In the genomic region with DNA sequence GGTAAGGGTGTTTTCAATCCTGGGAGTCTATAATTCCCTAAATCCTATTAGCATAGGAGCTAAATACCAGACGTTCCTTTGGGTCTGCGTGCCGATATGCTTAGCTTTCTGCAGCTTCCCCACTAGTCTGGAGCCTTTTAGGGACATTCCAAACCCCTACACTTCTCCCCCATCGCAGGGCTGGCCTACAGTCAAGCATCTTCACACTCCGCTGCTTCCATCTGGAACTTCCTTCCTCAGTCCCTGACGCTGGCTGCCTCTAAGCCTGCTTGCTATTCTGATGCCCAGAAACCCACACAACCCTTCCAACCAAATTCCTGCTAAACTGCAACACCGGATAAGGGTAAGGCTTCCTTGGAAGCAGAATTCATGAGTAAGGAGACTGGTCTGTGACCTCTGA, we compare ENCODE assay signal across 10 mouse cellular contexts. TPM values are rescaled to one million over a fixed set of nuclear protein-coding genes. Genes with fewer than 3 reads are reported as not detected.
DNase-seq lines count a peak whose midpoint lies in the region; ATAC-seq and TF ChIP-seq lines count a peak whose summit lies in the region.
"Had no signal": no experiment of that assay in that cellular context is flagged by ENCODE, and none has a peak within 500 bp of the region (broad histone marks: within the 10 kb centered on the region; RNA-seq: fewer than 3 reads in every experiment).

No protein-coding gene starts in this region.

- no peak overlapping the region for H3K4me2 ChIP-seq in forebrain, postnatal 0 days (ENCODE audit: low read depth)
- H3K4me2 ChIP-seq in midbrain, embryonic 11.5 days: no peak overlapping the region

- peak; percentile 94 for ATAC-seq in forebrain, postnatal 0 days
- ATAC-seq in midbrain, embryonic 11.5 days (ENCODE audit: low FRiP score): no peak

- no peak overlapping the region for H3K9ac ChIP-seq in forebrain, postnatal 0 days
- H3K9ac ChIP-seq in midbrain, embryonic 11.5 days (ENCODE audit: low read length): no peak overlapping the region

- no peaks in the 10 kb centered on the region for H3K4me1 ChIP-seq in forebrain, postnatal 0 days (ENCODE audit: insufficient read depth)
- no peaks in the 10 kb centered on the region for H3K4me1 ChIP-seq in midbrain, embryonic 11.5 days (ENCODE audit: control insufficient read depth, insufficient read depth, low read length)

- no peaks in the 10 kb centered on the region for H3K27me3 ChIP-seq in forebrain, postnatal 0 days (ENCODE audit: insufficient read depth, low read length)
- no peaks in the 10 kb centered on the region for H3K27me3 ChIP-seq in midbrain, embryonic 11.5 days (ENCODE audit: control insufficient read depth, insufficient read depth, low read length)

- no peaks in the 10 kb centered on the region for H3K36me3 ChIP-seq in forebrain, postnatal 0 days (ENCODE audit: insufficient read depth)
- no peaks in the 10 kb centered on the region for H3K36me3 ChIP-seq in midbrain, embryonic 11.5 days (ENCODE audit: control insufficient read depth, insufficient read depth, low read length)

- H3K27ac ChIP-seq in forebrain, postnatal 0 days (ENCODE audit: low read depth, low read length): peak overlapping the region; percentile 45; the same call in 1 of the 2 replicates
- no peak overlapping the region for H3K27ac ChIP-seq in midbrain, embryonic 11.5 days (ENCODE audit: low read depth, low read length)

- no peak for TF ChIP-seq CTCF in forebrain, postnatal 0 days (IDR thresholded peaks at IDR 0.05; ENCODE audit: low read depth)

- no peak overlapping the region for H3K4me3 ChIP-seq in forebrain, postnatal 0 days (ENCODE audit: low read depth, low read length)
- no peak overlapping the region for H3K4me3 ChIP-seq in midbrain, embryonic 11.5 days (ENCODE audit: low read depth, low read length)
- H3K4me3 ChIP-seq: myocyte had no signal

- DNase-seq in retina, embryonic 14.5 days (ENCODE audit: low spot score): peak; percentile 28
- DNase-seq in retina, postnatal 1 day: no peak
- DNase-seq in forebrain, postnatal 0 days: peak; percentile 80
- DNase-seq in layer of hippocampus, postnatal 36 days: peak; percentile 25 to 27
- DNase-seq in thymus, postnatal 0 days (ENCODE audit: low spot score): no peak
- no peak for DNase-seq in thymus, postnatal 10 days (ENCODE audit: low spot score in 2 of 2)
- DNase-seq in neural tube, embryonic 10.5 days (ENCODE audit: extremely low spot score, low spot score): no peak
- no peak for DNase-seq in midbrain, embryonic 11.5 days (ENCODE audit: low spot score, missing footprints)

- H3K9me3 ChIP-seq in forebrain, postnatal 0 days (ENCODE audit: low read length): no peaks in the 10 kb centered on the region
- no peaks in the 10 kb centered on the region for H3K9me3 ChIP-seq in midbrain, embryonic 11.5 days (ENCODE audit: control insufficient read depth, low read length)

- WGBS in forebrain, postnatal 0 days: 34% methylated on average over 7 of the region's 7 CpGs
- WGBS in midbrain, embryonic 11.5 days: 67% methylated on average over 7 of the region's 7 CpGs

RNA-seq across cellular contexts. Expression of gene Rpl37a, which starts 35.3 kb away (rescaled TPM):
- total RNA-seq in forebrain, postnatal 0 days (2014; rRNA removed): 598 and 928 TPM in 2 replicates
- polyA plus RNA-seq in forebrain, postnatal 0 days (2015; fragmentation: Nextera tagmentation; extraction: Ambion mirVana): 1,180 and 1,503 TPM in 2 replicates
- total RNA-seq in layer of hippocampus, postnatal 36 days (2021): 100 to 1,000 TPM; 568 to 629 TPM
- polyA plus RNA-seq in thymus, postnatal 0 days (2015; fragmentation: Nextera tagmentation; extraction: Ambion mirVana): 2,771 and 2,781 TPM in 2 replicates
- 1,496 and 1,598 TPM in 2 replicates for polyA plus RNA-seq in midbrain, embryonic 11.5 days (2014; fragmentation: Nextera tagmentation; extraction: Ambion mirVana)

RNA-seq across cellular contexts. Expression of gene Ankar, which starts 46.0 kb away (rescaled TPM):
- not detected in 2 replicates for total RNA-seq in forebrain, postnatal 0 days (2014; rRNA removed)
- not detected in 2 replicates for polyA plus RNA-seq in forebrain, postnatal 0 days (2015; fragmentation: Nextera tagmentation; extraction: Ambion mirVana)
- not detected for total RNA-seq in layer of hippocampus, postnatal 36 days (2021)
- polyA plus RNA-seq in thymus, postnatal 0 days (2015; fragmentation: Nextera tagmentation; extraction: Ambion mirVana): not detected in 2 replicates
- not detected in 2 replicates for polyA plus RNA-seq in midbrain, embryonic 11.5 days (2014; fragmentation: Nextera tagmentation; extraction: Ambion mirVana)
- polyA plus RNA-seq: large intestine, adult 2 months; myocyte had no signal

Comparison
In these comparisons a context has a peak if more than half of its experiments do, and no peak if none do; other contexts are left out.
1. DNase-seq: peak in retina, embryonic 14.5 days (single experiment), forebrain, postnatal 0 days (single experiment) and layer of hippocampus, postnatal 36 days (2 of 2); none in retina, postnatal 1 day (single experiment), thymus, postnatal 0 days (single experiment), thymus, postnatal 10 days (0 of 2), neural tube, embryonic 10.5 days (single experiment) and midbrain, embryonic 11.5 days (single experiment).